Mouse (Mus musculus) left cerebral cortex, adult 18-20 months (tissue): ENCODE measurements around the gene Slco2a1. TPM values are rescaled to one million over a fixed set of nuclear protein-coding genes. Genes with fewer than 3 reads are reported as not detected.

ENCODE experiments used
- DNase-seq, 2 experiments: peaks; one replicate each; pipeline ENCODE4 v3.0.0; 2021 to 2022; ENCODE audit warnings: low spot score in 2 of 2, mixed read lengths in 1 of 2
- total RNA-seq, 2 experiments: library from RNA; stranded (reverse); gene quantifications; 2 replicates each; pipeline ENCODE4 v1.2.3; 2021

The Slco2a1 gene
- total RNA-seq, 2 experiments from 2014 or later, result 1.1 to 1.5 TPM

GRCm38 (mm10) chr9:103032193-103032592 lies 43.7 kb downstream of the Slco2a1 start:
- no peak for DNase-seq

- no peak for DNase-seq
These were observed 44.9 kb downstream of the Slco2a1 start for GRCm38 (mm10) chr9:103033381-103033780.

- DNase-seq, result no peak
These were observed 48.5 kb downstream of the Slco2a1 start for GRCm38 (mm10) chr9:103036971-103037391.

GRCm38 (mm10) chr9:103038266-103038665 lies 49.8 kb downstream of the Slco2a1 start:
- DNase-seq, result no peak

GRCm38 (mm10) chr9:103038705-103039104 lies 50.2 kb downstream of the Slco2a1 start:
- no peak for DNase-seq

- no peak for DNase-seq
These were observed 52.1 kb downstream of the Slco2a1 start for GRCm38 (mm10) chr9:103040581-103040980.

GRCm38 (mm10) chr9:103045406-103045805 lies 56.9 kb downstream of the Slco2a1 start:
- no peak for DNase-seq

GRCm38 (mm10) chr9:103049049-103049511 lies 60.6 kb downstream of the Slco2a1 start:
- DNase-seq, result no peak

- DNase-seq, result no peak
These were observed 65.3 kb downstream of the Slco2a1 start for GRCm38 (mm10) chr9:103053829-103054228.

- peak in 1 of 2 experiments; percentile 10 for DNase-seq
These were observed 66.5 kb downstream of the Slco2a1 start for GRCm38 (mm10) chr9:103055061-103055460.

GRCm38 (mm10) chr9:103056164-103056563 lies 67.7 kb downstream of the Slco2a1 start:
- DNase-seq, result no peak

- no peak for DNase-seq
These were observed 72.0 kb downstream of the Slco2a1 start for GRCm38 (mm10) chr9:103060551-103060950.

- DNase-seq, result no peak
These were observed 73.0 kb downstream of the Slco2a1 start for GRCm38 (mm10) chr9:103061471-103062053.

- DNase-seq, result no peak
These were observed 75.1 kb downstream of the Slco2a1 start for GRCm38 (mm10) chr9:103063591-103063990.

GRCm38 (mm10) chr9:103066845-103067244 lies 78.3 kb downstream of the Slco2a1 start:
- DNase-seq, result no peak

GRCm38 (mm10) chr9:103067651-103068050 lies 79.1 kb downstream of the Slco2a1 start:
- DNase-seq, result no peak

- DNase-seq, result no peak
These were observed 80.3 kb downstream of the Slco2a1 start for GRCm38 (mm10) chr9:103068769-103069168.

- no peak for DNase-seq
These were observed 83.2 kb downstream of the Slco2a1 start for GRCm38 (mm10) chr9:103071541-103072203.

GRCm38 (mm10) chr9:103072204-103072599 lies 83.7 kb downstream of the Slco2a1 start:
- no peak for DNase-seq

GRCm38 (mm10) chr9:103072926-103073515 lies 84.5 kb downstream of the Slco2a1 start:
- DNase-seq, result no peak

GRCm38 (mm10) chr9:103076836-103077531 lies 88.5 kb downstream of the Slco2a1 start:
- DNase-seq, result no peak

GRCm38 (mm10) chr9:103078194-103078691 lies 89.7 kb downstream of the Slco2a1 start:
- DNase-seq, result no peak
